Mouse (Mus musculus) forebrain, embryonic 11.5 days (tissue): ENCODE results near the gene Smarca2. TPM values are rescaled to one million over a fixed set of nuclear protein-coding genes. Genes with fewer than 3 reads are reported as not detected.

Source experiments
- ATAC-seq: fragments of 200-750 bp; cut with Nextera tagmentation; replicated peaks from 2 replicates; pipeline ENCODE4 v1.8.0; 2017; ENCODE audit warnings: moderate TSS enrichment; ENCODE audit not compliant: low FRiP score
- DNase-seq: peaks from one replicate; pipeline ENCODE4 v3.0.0-alpha.2; 2017; ENCODE audit warnings: low spot score
- H3K27ac ChIP-seq: fragments of 300-500 bp; sonication (generic); 2 replicates; pipeline ENCODE4 v1.5.1; 2014; ENCODE audit warnings: low read depth, low read length
- H3K27me3 ChIP-seq: fragments of 300-500 bp; sonication (generic); 2 replicates; pipeline ENCODE4 v1.6.1; 2014; ENCODE audit warnings: mild to moderate bottlenecking, low read length, mixed read lengths; ENCODE audit not compliant: control insufficient read depth, insufficient read depth
- H3K36me3 ChIP-seq: fragments of 300-500 bp; sonication (generic); 2 replicates; pipeline ENCODE4 v1.6.1; 2014; ENCODE audit warnings: mild to moderate bottlenecking, low read length, moderate library complexity, mixed read lengths; ENCODE audit not compliant: control insufficient read depth, insufficient read depth
- H3K4me1 ChIP-seq: fragments of 300-500 bp; sonication (generic); replicated peaks from 2 replicates; pipeline ENCODE4 v1.6.1; 2014; ENCODE audit warnings: low read length, mixed read lengths; ENCODE audit not compliant: control insufficient read depth, insufficient read depth
- H3K4me2 ChIP-seq: fragments of 300-500 bp; sonication (generic); 2 replicates; pipeline ENCODE4 v1.6.1; 2014; ENCODE audit warnings: low read depth, mild to moderate bottlenecking, low read length, moderate library complexity, mixed read lengths; ENCODE audit not compliant: severe bottlenecking
- H3K4me3 ChIP-seq: fragments of 300-500 bp; sonication (generic); 2 replicates; pipeline ENCODE4 v1.5.1; 2014; ENCODE audit warnings: low read depth, low read length
- H3K9ac ChIP-seq: fragments of 300-500 bp; sonication (generic); 2 replicates; pipeline ENCODE4 v1.6.1; 2014; ENCODE audit warnings: low read length
- H3K9me3 ChIP-seq: fragments of 300-500 bp; sonication (generic); 2 replicates; pipeline ENCODE4 v1.6.1; 2016; ENCODE audit warnings: low read length, mixed read lengths; ENCODE audit not compliant: control insufficient read depth
- WGBS: fragments of 180-500 bp; shearing (Covaris S2); extraction: QIAGEN DNeasy Blood & Tissue Kit; methylation state at CpG from one replicate; pipeline ENCODE4 v1.1.7; 2014; 5-methylcytosine and 5-hydroxymethylcytosine counted together
- polyA plus RNA-seq: library from polyadenylated mRNA; unstranded; fragments of >200 nt; fragmentation: Nextera tagmentation; extraction: Ambion mirVana; gene quantifications from 2 replicates; pipeline ENCODE4 v1.2.1, GENCODE M21; 2014

Smarca2 gene
- polyA plus RNA-seq, 1 experiment from 2014 or later: 45.4 TPM

GRCm38 (mm10) chr19:26804401-26804800, 199.6 kb downstream of the Smarca2 start:
- Histone ChIP-seq H3K36me3 (no peaks in the 10 kb centered on the region), H3K27me3 (no peaks in the 10 kb centered on the region), H3K27ac (no peak overlapping the region), H3K9ac (no peak overlapping the region), H3K4me3 (no peak overlapping the region), H3K4me1 (no peaks in the 10 kb centered on the region), H3K9me3 (no peaks in the 10 kb centered on the region), H3K4me2 (no peak overlapping the region)
- WGBS: 88% methylated on average over 4 of the region's 4 CpGs
- DNase-seq: no peak
- ATAC-seq: no peak

- H3K36me3 ChIP-seq: no peaks in the 10 kb centered on the region
- H3K9me3 ChIP-seq: no peaks in the 10 kb centered on the region
- ATAC-seq (no peak), DNase-seq (no peak)
- no peaks in the 10 kb centered on the region for H3K27me3 ChIP-seq
- H3K9ac ChIP-seq: no peak overlapping the region
- H3K27ac ChIP-seq: no peak overlapping the region
- no peak overlapping the region for H3K4me2 ChIP-seq
- no peak overlapping the region for H3K4me3 ChIP-seq
- no peaks in the 10 kb centered on the region for H3K4me1 ChIP-seq
- 40% methylated on average over 4 of the region's 4 CpGs for WGBS
These were observed 209.8 kb downstream of the Smarca2 start for GRCm38 (mm10) chr19:26814629-26815028.

- DNase-seq (no peak), ATAC-seq (no peak)
- Histone ChIP-seq H3K27me3 (no peaks in the 10 kb centered on the region), H3K4me3 (no peak overlapping the region), H3K36me3 (no peaks in the 10 kb centered on the region), H3K27ac (no peak overlapping the region), H3K9me3 (no peaks in the 10 kb centered on the region), H3K4me2 (no peak overlapping the region), H3K9ac (no peak overlapping the region), H3K4me1 (no peaks in the 10 kb centered on the region)
- 81% methylated on average over 4 of the region's 4 CpGs for WGBS
These were observed 213.1 kb downstream of the Smarca2 start for GRCm38 (mm10) chr19:26817901-26818300.
